Mouse (Mus musculus) CH12.LX (cell line): Measurements from ENCODE around the gene Zbtb44. TPM values are rescaled to one million over a fixed set of nuclear protein-coding genes. Genes with fewer than 3 reads are reported as not detected.

Experiments used
- DNase-seq: peaks from one replicate; pipeline ENCODE4 v3.0.0-alpha.2; 2013; ENCODE audit errors: extremely low read depth
- H3K27ac ChIP-seq: 2 replicates; pipeline ENCODE4 v1.5.1; 2012; ENCODE audit warnings: low read depth, mild to moderate bottlenecking, control low read depth, moderate library complexity; ENCODE audit not compliant: insufficient read depth
- H3K27me3 ChIP-seq: replicated peaks from 2 replicates; pipeline ENCODE3; 2012; ENCODE audit warnings: inconsistent platforms
- H3K36me3 ChIP-seq, 2 experiments: replicated peaks in 1 of 2; 2 replicates each; pipeline versions ENCODE3 to v1.6.1; 2012; ENCODE audit warnings: inconsistent platforms in 1 of 2, low read length in 1 of 2, mild to moderate bottlenecking in 1 of 2, mixed read lengths in 1 of 2, moderate library complexity in 1 of 2; ENCODE audit not compliant: control insufficient read depth in 1 of 2, insufficient read depth in 1 of 2
- H3K4me1 ChIP-seq, 2 experiments: 2 replicates each; pipeline ENCODE4 v1.6.1; 2012; ENCODE audit warnings: inconsistent platforms in 1 of 2, moderate library complexity in 1 of 2; ENCODE audit not compliant: insufficient read depth in 2 of 2, control insufficient read depth in 1 of 2
- H3K4me2 ChIP-seq: 2 replicates; pipeline ENCODE4 v1.6.1; 2012; ENCODE audit warnings: low read depth, mild to moderate bottlenecking, control low read depth; ENCODE audit not compliant: poor library complexity, insufficient read depth, severe bottlenecking
- H3K4me3 ChIP-seq, 3 experiments: fragments of 150-350 bp in 1 of 3; sonication (generic) in 1 of 3; replicated peaks in 1 of 3; 2 replicates each; pipeline versions ENCODE3 to v1.5.1; 2011 to 2012; ENCODE audit warnings: low read depth in 2 of 3, low read length in 2 of 3, mild to moderate bottlenecking in 2 of 3, moderate library complexity in 2 of 3, control low read depth in 1 of 3, improper control_type of control experiment in 1 of 3, inconsistent platforms in 1 of 3, mixed read lengths in 1 of 3; ENCODE audit not compliant: poor library complexity in 1 of 3
- H3K79me2 ChIP-seq: replicated peaks from 2 replicates; pipeline ENCODE4 v1.6.1; 2012; ENCODE audit warnings: mild to moderate bottlenecking, moderate library complexity; ENCODE audit not compliant: control insufficient read depth, poor library complexity, insufficient read depth, severe bottlenecking; ENCODE audit errors: extremely low read depth
- H3K9ac ChIP-seq: 2 replicates; pipeline ENCODE4 v1.6.1; 2012; ENCODE audit warnings: low read depth, mild to moderate bottlenecking, control low read depth, moderate library complexity; ENCODE audit not compliant: insufficient read depth
- H3K9me3 ChIP-seq: replicated peaks from 2 replicates; pipeline ENCODE3; 2012; ENCODE audit warnings: low read length, inconsistent platforms, mixed read lengths
- BHLHE40 ChIP-seq: IDR thresholded peaks from 2 replicates; pipeline ENCODE4 v1.6.1; 2011; ENCODE audit warnings: mild to moderate bottlenecking, low read depth, low read length, improper control_type of control experiment
- CHD2 ChIP-seq: IDR thresholded peaks from 2 replicates; pipeline ENCODE4 v1.6.1; 2011; ENCODE audit warnings: low read length, improper control_type of control experiment
- CTCF ChIP-seq, 2 experiments: IDR thresholded peaks in 1 of 2; conservative IDR thresholded peaks in 1 of 2; 2 replicates each; pipeline ENCODE4 v1.5.1; 2011 to 2012; ENCODE audit warnings: low read depth in 2 of 2, low read length in 2 of 2, improper control_type of control experiment in 1 of 2, inconsistent platforms in 1 of 2, mild to moderate bottlenecking in 1 of 2, moderate library complexity in 1 of 2
- E2F4 ChIP-seq: IDR thresholded peaks from 2 replicates; pipeline ENCODE4 v1.6.1; 2011; ENCODE audit warnings: low read depth, low read length, improper control_type of control experiment; ENCODE audit not compliant: insufficient replicate concordance
- EP300 ChIP-seq: IDR thresholded peaks from 2 replicates; pipeline ENCODE4 v1.6.1; 2011; ENCODE audit warnings: low read length, improper control_type of control experiment
- ETS1 ChIP-seq: conservative IDR thresholded peaks from 2 replicates; pipeline ENCODE4 v1.6.1; 2012; ENCODE audit warnings: low read depth, mild to moderate bottlenecking, inconsistent platforms, low read length, improper control_type of control experiment, moderate library complexity
- GABPA ChIP-seq: IDR thresholded peaks from 2 replicates; pipeline ENCODE4 v1.6.1; 2012; ENCODE audit warnings: low read depth, low read length, improper control_type of control experiment, inconsistent platforms; ENCODE audit not compliant: insufficient replicate concordance
- HCFC1 ChIP-seq: IDR thresholded peaks from 2 replicates; pipeline ENCODE4 v1.6.1; 2012; ENCODE audit warnings: low read depth, mild to moderate bottlenecking, inconsistent platforms, low read length, improper control_type of control experiment
- IRF4 ChIP-seq: IDR thresholded peaks from 2 replicates; pipeline ENCODE4 v1.6.1; 2014; ENCODE audit warnings: low read depth, mild to moderate bottlenecking, inconsistent platforms, low read length, improper control_type of control experiment
- JUND ChIP-seq: conservative IDR thresholded peaks from 2 replicates; pipeline ENCODE4 v1.6.1; 2011; ENCODE audit warnings: low read depth, low read length, improper control_type of control experiment
- KAT2A ChIP-seq: IDR thresholded peaks from 2 replicates; pipeline ENCODE4 v1.6.1; 2012; ENCODE audit warnings: low read length, improper control_type of control experiment, inconsistent platforms; ENCODE audit not compliant: insufficient replicate concordance
- MAZ ChIP-seq: IDR thresholded peaks from 2 replicates; pipeline ENCODE4 v1.6.1; 2012; ENCODE audit warnings: low read depth, mild to moderate bottlenecking, inconsistent platforms, low read length, improper control_type of control experiment, moderate library complexity
- MEF2A ChIP-seq: IDR thresholded peaks from 2 replicates; pipeline ENCODE4 v1.6.1; 2014; ENCODE audit warnings: low read depth, mild to moderate bottlenecking, inconsistent platforms, low read length, improper control_type of control experiment, borderline replicate concordance
- MXI1 ChIP-seq: IDR thresholded peaks from 2 replicates; pipeline ENCODE4 v1.6.1; 2011; ENCODE audit warnings: mild to moderate bottlenecking, low read depth, low read length, improper control_type of control experiment
- MYC ChIP-seq: IDR thresholded peaks from 2 replicates; pipeline ENCODE4 v1.6.1; 2011; ENCODE audit warnings: low read depth, mild to moderate bottlenecking, improper control_type of control experiment, low read length
- NELFE ChIP-seq: IDR thresholded peaks from 2 replicates; pipeline ENCODE4 v1.6.1; 2011; ENCODE audit warnings: low read depth, low read length, improper control_type of control experiment
- NRF1 ChIP-seq: IDR thresholded peaks from 2 replicates; pipeline ENCODE4 v1.6.1; 2014; ENCODE audit warnings: low read depth, mild to moderate bottlenecking, inconsistent platforms, low read length, improper control_type of control experiment, moderate library complexity
- PAX5 ChIP-seq: IDR thresholded peaks from 2 replicates; pipeline ENCODE4 v1.6.1; 2012; ENCODE audit warnings: low read length, inconsistent platforms, mixed read lengths
- POLR2A ChIP-seq: IDR thresholded peaks from 2 replicates; pipeline ENCODE4 v1.6.1; 2011; ENCODE audit warnings: low read depth, mild to moderate bottlenecking, improper control_type of control experiment, low read length
- RAD21 ChIP-seq: IDR thresholded peaks from 2 replicates; pipeline ENCODE4 v1.6.1; 2011; ENCODE audit warnings: low read depth, mild to moderate bottlenecking, low read length, improper control_type of control experiment, moderate library complexity
- RCOR1 ChIP-seq: conservative IDR thresholded peaks from 2 replicates; pipeline ENCODE4 v1.6.1; 2012; ENCODE audit warnings: low read depth, mild to moderate bottlenecking, inconsistent platforms, low read length, improper control_type of control experiment
- SIN3A ChIP-seq: IDR thresholded peaks from 2 replicates; pipeline ENCODE4 v1.6.1; 2012; ENCODE audit warnings: low read length, improper control_type of control experiment, inconsistent platforms
- SMC3 ChIP-seq: IDR thresholded peaks from 2 replicates; pipeline ENCODE4 v1.6.1; 2011; ENCODE audit warnings: low read depth, low read length, improper control_type of control experiment
- UBTF ChIP-seq: IDR thresholded peaks from 2 replicates; pipeline ENCODE4 v1.6.1; 2012; ENCODE audit warnings: low read depth, mild to moderate bottlenecking, inconsistent platforms, low read length, improper control_type of control experiment, moderate library complexity
- USF1 ChIP-seq: IDR thresholded peaks from 2 replicates; pipeline ENCODE4 v1.6.1; 2014; ENCODE audit warnings: low read depth, mild to moderate bottlenecking, inconsistent platforms, low read length, improper control_type of control experiment
- ZC3H11A ChIP-seq: IDR thresholded peaks from 2 replicates; pipeline ENCODE4 v1.6.1; 2012; ENCODE audit warnings: low read depth, mild to moderate bottlenecking, inconsistent platforms, low read length, improper control_type of control experiment
- ZMIZ1 ChIP-seq: IDR thresholded peaks from 2 replicates; pipeline ENCODE4 v1.6.1; 2012; ENCODE audit warnings: low read depth, mild to moderate bottlenecking, inconsistent platforms, low read length, improper control_type of control experiment
- ZNF384 ChIP-seq: IDR thresholded peaks from 2 replicates; pipeline ENCODE4 v1.6.1; 2012; ENCODE audit warnings: low read depth, low read length, improper control_type of control experiment, inconsistent platforms
- dilution Hi-C: fragments of 300-500 bp; cut with MboI; formaldehyde crosslinking; loops from 2 replicates; pipeline ENCODE4 v1.14.3; 2020; ENCODE audit warnings: low sequenced_read_pairs; ENCODE audit not compliant: extremely low pct_unique_long_range_greater_than_20kb, extremely low pct_ligation_motif_present
- in situ Hi-C: fragments of 300-500 bp; cut with MboI; formaldehyde crosslinking; loops from 3 replicates; pipeline ENCODE4 v1.14.3; 2019; ENCODE audit warnings: low sequenced_read_pairs, low pct_ligation_motif_present, low pct_unique_long_range_greater_than_20kb, mixed read lengths
- polyA plus RNA-seq: library from polyadenylated mRNA; unstranded; fragments of >175 nt; gene quantifications from 2 replicates; pipeline ENCODE4 v1.2.1, GENCODE M21; 2012; ENCODE audit warnings: low read depth; ENCODE audit not compliant: insufficient read length
- total RNA-seq, 2 experiments: library from RNA; depleted of rRNA; stranded (reverse); fragments of 300-350 nt in 1 of 2; fragments of >200 nt in 1 of 2; gene quantifications; 2 replicates each; pipeline ENCODE4 v1.2.3; 2012 to 2014

Zbtb44 gene
- total and polyA plus RNA-seq, 3 experiments = 9.1 to 14.3 (median 14.0) TPM

DNA sequence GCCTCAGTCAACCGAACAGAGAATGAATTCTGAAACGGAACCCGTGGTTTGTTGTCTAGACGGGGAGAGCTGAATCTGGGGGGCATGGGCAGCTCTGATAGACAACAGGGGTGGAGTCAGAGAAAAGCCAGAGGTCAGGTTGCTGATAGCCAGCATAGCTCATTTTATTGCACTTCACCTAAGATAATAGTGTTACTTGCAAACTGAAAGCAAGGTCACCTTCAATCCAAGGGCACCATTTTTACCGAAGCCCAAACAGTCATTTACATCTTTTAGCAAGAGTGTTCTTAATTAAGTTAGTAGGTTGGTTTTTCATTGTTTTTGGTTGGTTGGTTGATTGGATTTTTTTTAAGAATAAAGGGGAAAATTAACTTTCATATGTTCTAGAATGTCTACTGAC is 89.0 kb downstream of the Zbtb44 start:
- Histone ChIP-seq H3K27ac (no peak overlapping the region), H3K27me3 (no peaks in the 10 kb centered on the region), H3K4me3 (peak overlapping the region; percentile 1 to 30 (median 26)), H3K36me3 (no peaks in the 10 kb centered on the region), H3K9me3 (no peaks in the 10 kb centered on the region), H3K4me2 (peak overlapping the region; percentile 70), H3K79me2 (no peaks in the 10 kb centered on the region), H3K4me1 (peaks cover 19 to 47% of the 10 kb centered on the region in 2 experiments), H3K9ac (no peak overlapping the region)
- no peak for DNase-seq
- no peak for TF ChIP-seq CTCF (conservative IDR thresholded peaks at IDR 0.05 in 1 of 2, IDR thresholded peaks at IDR 0.05 in 1 of 2; ENCODE audit: low read depth in 2 of 2, low read length in 2 of 2)
- TF ChIP-seq JUND = no peak
- no peak for TF ChIP-seq MYC
- no peak for TF ChIP-seq ZNF384
- TF ChIP-seq MEF2A = no peak
- no peak for TF ChIP-seq SMC3
- TF ChIP-seq UBTF = no peak
- no peak for TF ChIP-seq MAZ
- no peak for TF ChIP-seq MXI1
- dilution Hi-C loops = no loop called here
- in situ Hi-C loops = no loop called here

DNA sequence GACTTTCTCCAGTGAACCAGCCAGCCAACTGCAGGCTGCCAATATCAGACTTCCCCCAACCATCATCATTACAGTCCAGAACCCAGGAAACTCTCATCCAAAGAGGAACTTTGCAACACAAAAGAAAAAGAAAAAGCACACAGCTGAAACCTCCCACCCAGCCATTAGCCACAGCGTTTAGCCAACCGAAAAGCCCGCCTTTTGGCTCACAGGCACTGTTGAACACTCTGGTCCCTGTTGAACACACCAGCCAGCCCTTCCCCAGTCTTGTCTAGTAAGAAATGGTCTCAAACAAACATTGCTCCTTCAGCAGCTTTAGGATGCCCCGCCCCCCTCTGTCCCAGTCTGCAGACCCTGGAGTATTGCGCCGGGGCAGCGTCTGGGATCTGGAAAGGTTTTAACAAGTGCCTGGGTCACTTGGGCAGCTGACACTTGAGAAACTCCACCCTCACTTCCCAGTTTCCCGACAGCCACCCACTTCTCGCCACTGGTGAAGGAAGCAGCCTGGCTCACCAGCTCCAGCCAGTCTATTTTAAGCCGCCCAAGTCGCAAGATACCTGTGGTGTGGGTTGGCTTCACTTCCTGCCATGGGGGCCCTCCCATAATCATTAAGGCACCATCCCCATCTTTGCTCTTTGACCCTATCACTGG is 89.6 kb downstream of the Zbtb44 start:
- Histone ChIP-seq H3K9me3 (no peaks in the 10 kb centered on the region), H3K4me2 (peak overlapping the region; percentile 88), H3K27me3 (no peaks in the 10 kb centered on the region), H3K79me2 (no peaks in the 10 kb centered on the region), H3K36me3 (no peaks in the 10 kb centered on the region), H3K9ac (no peak overlapping the region), H3K4me1 (peaks cover 19 to 47% of the 10 kb centered on the region in 2 experiments), H3K27ac (no peak overlapping the region), H3K4me3 (peak overlapping the region; percentile 2 to 6 (median 3))
- DNase-seq = no peak
- dilution Hi-C loops = no loop called here
- TF ChIP-seq MAZ (0 out of 2 replicates have a peak, but pooled peaks have one; percentile 31), ZC3H11A (no peak), ZMIZ1 (no peak), NRF1 (no peak), SIN3A (peak; percentile 49; the same call in 1 of the 2 replicates), POLR2A (no peak), JUND (no peak), IRF4 (peak; percentile 4; the same call in 1 of the 2 replicates), GABPA (no peak), ETS1 (no peak), USF1 (no peak), E2F4 (no peak), RCOR1 (0 out of 2 replicates have a peak, but pooled peaks have one; percentile 54), SMC3 (no peak), KAT2A (no peak), EP300 (peak; percentile 32; the same call in 1 of the 2 replicates), PAX5 (no peak), MEF2A (peak; percentile 75; the same call in 1 of the 2 replicates), MXI1 (0 out of 2 replicates have a peak, but pooled peaks have one; percentile 15), NELFE (no peak), BHLHE40 (no peak), CHD2 (peak; percentile 34; the same call in 1 of the 2 replicates), RAD21 (no peak), HCFC1 (no peak)
- in situ Hi-C loops = no loop called here
